Mouse (Mus musculus): Measurements from ENCODE around the gene Fbxl4. TPM values are rescaled to one million over a fixed set of nuclear protein-coding genes. Genes with fewer than 3 reads are reported as not detected.
"Not testable (repeated sequence)": the region's sequence is repeated elsewhere in the genome, so short reads cannot be mapped to it uniquely, and the experiment has no call there.

Gene Fbxl4
- 0.63 TPM in 1 of 2 replicates, not detected in the other for polyA plus RNA-seq (2012; ENCODE audit: insufficient read depth, low replicate concordance)

DNA sequence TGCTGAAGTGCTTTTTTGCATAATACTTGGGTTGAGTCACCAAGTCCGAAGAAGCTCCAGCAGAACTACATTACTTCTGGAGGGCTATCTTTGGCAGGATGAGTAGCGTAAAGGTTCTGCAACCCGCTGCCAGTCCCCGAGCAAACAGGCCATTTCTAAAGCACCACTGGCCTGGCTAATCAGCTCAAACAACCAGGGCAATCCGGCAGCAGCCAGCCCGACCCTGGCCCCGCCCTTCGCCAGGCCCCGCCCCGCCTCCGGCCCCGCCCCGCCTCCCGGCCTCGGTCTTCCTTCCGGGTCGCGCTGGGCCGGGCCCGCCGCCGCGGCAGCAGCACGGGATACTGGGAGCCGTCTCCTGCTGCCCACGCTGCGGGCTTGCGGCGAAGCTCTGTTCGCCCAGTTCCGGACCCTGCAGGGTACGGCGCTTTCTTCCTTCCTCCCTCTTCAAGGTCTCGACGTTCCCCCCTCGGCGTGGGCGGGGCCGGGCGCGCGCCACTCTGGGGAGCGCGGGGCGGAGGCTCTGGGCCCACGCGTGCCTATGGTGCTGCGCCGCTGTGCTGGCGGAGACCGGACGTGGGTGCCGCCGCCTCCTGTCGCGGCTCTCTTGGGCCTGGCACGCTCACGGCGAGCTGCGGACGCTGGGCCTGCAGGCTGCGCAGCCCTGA lies at the start of gene Fbxl4:
Fbxl4 (plus strand) TSS at position 278 of the 665 bp plus-strand sequence.
- TF ChIP-seq GATA1 (IDR thresholded peaks at IDR 0.05; ENCODE audit: borderline replicate concordance, low read length) (no peak), FLI1 (IDR thresholded peaks at IDR 0.05; ENCODE audit: low read length) (no peak)
- H3K9me3 ChIP-seq: peaks cover 13% of the 10 kb centered on the region

GRCm38 (mm10) chr4:22314564-22314963 lies 42.8 kb upstream of the Fbxl4 start:
- Histone ChIP-seq H3K36me3 (replicated peaks; ENCODE audit: low read length) (no peaks in the 10 kb centered on the region), H3K9me3 (peaks cover 5% of the 10 kb centered on the region; the same call in 1 of the 2 replicates), H3K4me3 (replicated peaks) (no peak overlapping the region), H3K4me1 (no peaks in the 10 kb centered on the region), H3K27me3 (replicated peaks) (no peaks in the 10 kb centered on the region)
- TF ChIP-seq GATA1 (IDR thresholded peaks at IDR 0.05; ENCODE audit: borderline replicate concordance, low read length) (no peak), FLI1 (IDR thresholded peaks at IDR 0.05; ENCODE audit: low read length) (no peak)

More for the DNA sequence above, at the start of gene Fbxl4:
- peaks cover 44% of the 10 kb centered on the region for H3K4me1 ChIP-seq
- H3K27me3 ChIP-seq (replicated peaks): no peaks in the 10 kb centered on the region
- H3K4me3 ChIP-seq (replicated peaks): peak within 1 kb of the TSS; percentile 97
- peaks cover 9% of the 10 kb centered on the region for H3K36me3 ChIP-seq (replicated peaks; ENCODE audit: low read length)

DNA sequence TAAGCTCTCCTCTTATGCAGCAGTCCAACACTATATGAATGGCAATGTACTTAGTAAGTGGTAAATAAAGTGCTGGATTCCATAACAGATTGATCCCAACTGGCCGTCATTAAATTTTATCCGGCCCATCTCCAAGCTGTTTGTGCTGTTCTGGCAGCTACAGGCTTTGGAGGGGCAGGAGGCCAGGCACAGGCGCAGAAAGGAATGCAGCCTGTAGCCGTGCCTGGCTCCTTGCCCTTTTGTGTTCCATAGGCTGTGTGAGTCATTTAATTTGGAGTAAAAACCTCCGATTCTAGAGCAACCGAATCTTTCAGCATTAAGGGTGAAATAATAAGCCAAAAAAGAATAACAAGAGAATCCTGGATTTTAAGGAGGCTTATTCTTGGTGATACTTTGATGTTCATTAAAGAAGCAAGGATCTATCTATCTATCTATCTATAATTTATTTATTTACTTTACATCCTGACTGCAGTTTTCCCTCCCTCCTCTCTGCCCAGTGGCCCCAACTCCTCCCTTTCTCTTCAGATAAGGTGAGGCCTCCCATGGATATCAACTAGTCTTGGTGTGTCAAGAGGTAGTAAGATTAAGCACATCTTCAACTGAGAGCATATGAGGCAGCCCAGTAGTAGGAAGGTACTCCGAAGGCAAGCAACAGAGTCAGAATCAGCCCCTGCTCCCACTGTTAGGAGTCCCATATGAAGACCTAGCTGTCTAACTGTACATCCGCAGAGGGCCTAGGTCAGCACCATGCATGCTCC lies 14.3 kb upstream of the Fbxl4 start:
- peaks cover 3% of the 10 kb centered on the region; the same call in 1 of the 2 replicates for H3K4me1 ChIP-seq

DNA sequence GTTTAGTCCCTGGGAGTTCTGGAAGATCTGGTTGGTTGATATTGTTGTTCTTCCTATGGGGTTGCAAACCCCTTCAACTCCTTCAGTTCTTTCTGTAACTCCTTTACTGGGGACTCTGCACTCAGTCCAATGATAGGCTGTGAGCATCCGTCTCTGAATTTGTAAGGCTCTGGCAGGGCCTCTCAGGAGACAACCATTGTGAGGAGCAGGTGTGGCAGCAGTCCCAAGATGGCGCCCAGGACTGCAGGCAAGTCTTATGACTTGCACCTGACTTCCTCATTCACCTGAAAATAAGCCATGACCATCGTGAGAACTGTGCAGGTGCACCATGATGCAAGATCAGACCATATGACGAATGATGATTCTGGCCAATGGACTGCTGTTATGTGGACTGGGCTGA lies 8.3 kb upstream of the Fbxl4 start:
- peaks cover 28% of the 10 kb centered on the region for H3K9me3 ChIP-seq
- not testable (repeated sequence) for H3K36me3 ChIP-seq (replicated peaks; ENCODE audit: low read length); H3K4me3 ChIP-seq (replicated peaks); H3K4me1 ChIP-seq; H3K27me3 ChIP-seq (replicated peaks)

More for the DNA sequence above, 14.3 kb upstream of the Fbxl4 start:
- H3K27me3 ChIP-seq (replicated peaks): no peaks in the 10 kb centered on the region
- TF ChIP-seq GATA1 (IDR thresholded peaks at IDR 0.05; ENCODE audit: borderline replicate concordance, low read length) (no peak), FLI1 (IDR thresholded peaks at IDR 0.05; ENCODE audit: low read length) (no peak)
- H3K9me3 ChIP-seq: no peaks in the 10 kb centered on the region
- H3K4me3 ChIP-seq (replicated peaks): no peak overlapping the region
- no peaks in the 10 kb centered on the region for H3K36me3 ChIP-seq (replicated peaks; ENCODE audit: low read length)

DNA sequence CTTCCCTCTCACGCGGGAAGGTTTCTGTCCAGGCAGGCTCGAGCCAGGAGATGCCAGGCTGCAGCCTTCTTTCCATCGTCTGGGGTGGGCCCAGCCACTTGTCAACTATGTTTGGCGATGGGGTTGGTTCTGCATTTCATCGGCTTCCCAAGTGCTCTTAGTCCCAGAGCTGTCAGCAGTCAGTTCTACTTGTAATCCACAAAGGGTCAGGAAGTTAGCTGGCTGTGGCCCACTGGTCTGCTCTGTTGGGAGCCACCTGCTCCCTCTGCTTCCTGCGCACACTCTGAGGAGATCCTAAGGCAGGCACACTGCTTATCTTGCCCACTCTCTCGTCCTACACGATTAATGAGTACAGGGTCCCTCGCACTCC lies 573 bp downstream of the Fbxl4 start:
- peaks cover 48% of the 10 kb centered on the region for H3K4me1 ChIP-seq
- no peak for TF ChIP-seq GATA1 (IDR thresholded peaks at IDR 0.05; ENCODE audit: borderline replicate concordance, low read length)
- TF ChIP-seq FLI1 (IDR thresholded peaks at IDR 0.05; ENCODE audit: low read length): no peak
- H3K9me3 ChIP-seq: peaks cover 12% of the 10 kb centered on the region
- peaks cover 9% of the 10 kb centered on the region for H3K36me3 ChIP-seq (replicated peaks; ENCODE audit: low read length)
- peak overlapping the region; percentile 97 for H3K4me3 ChIP-seq (replicated peaks)
- no peaks in the 10 kb centered on the region for H3K27me3 ChIP-seq (replicated peaks)

- Histone ChIP-seq H3K36me3 (replicated peaks; ENCODE audit: low read length) (peaks cover 9% of the 10 kb centered on the region), H3K4me1 (peaks cover 54% of the 10 kb centered on the region), H3K9me3 (peaks cover 6% of the 10 kb centered on the region), H3K4me3 (replicated peaks) (peak overlapping the region; percentile 97), H3K27me3 (replicated peaks) (no peaks in the 10 kb centered on the region)
- TF ChIP-seq GATA1 (IDR thresholded peaks at IDR 0.05; ENCODE audit: borderline replicate concordance, low read length): no peak
- no peak for TF ChIP-seq FLI1 (IDR thresholded peaks at IDR 0.05; ENCODE audit: low read length)
These were observed 1.1 kb downstream of the Fbxl4 start for GRCm38 (mm10) chr4:22358487-22358886.

GRCm38 (mm10) chr4:22367368-22367767 lies 10.0 kb downstream of the Fbxl4 start:
- Histone ChIP-seq H3K4me1 (peaks cover 26% of the 10 kb centered on the region), H3K4me3 (replicated peaks) (peak overlapping the region; percentile 14), H3K36me3 (replicated peaks; ENCODE audit: low read length) (peaks cover 9% of the 10 kb centered on the region), H3K9me3 (no peaks in the 10 kb centered on the region), H3K27me3 (replicated peaks) (no peaks in the 10 kb centered on the region)
- TF ChIP-seq GATA1 (IDR thresholded peaks at IDR 0.05; ENCODE audit: borderline replicate concordance, low read length) (no peak), FLI1 (IDR thresholded peaks at IDR 0.05; ENCODE audit: low read length) (no peak)

GRCm38 (mm10) chr4:22378516-22378915 lies 21.2 kb downstream of the Fbxl4 start:
- TF ChIP-seq GATA1 (IDR thresholded peaks at IDR 0.05; ENCODE audit: borderline replicate concordance, low read length): no peak
- no peak for TF ChIP-seq FLI1 (IDR thresholded peaks at IDR 0.05; ENCODE audit: low read length)
- H3K9me3 ChIP-seq: no peaks in the 10 kb centered on the region

GRCm38 (mm10) chr4:22380646-22381045 lies 23.3 kb downstream of the Fbxl4 start:
- Histone ChIP-seq H3K9me3 (no peaks in the 10 kb centered on the region), H3K36me3 (replicated peaks; ENCODE audit: low read length) (peaks cover 73% of the 10 kb centered on the region), H3K27me3 (replicated peaks) (no peaks in the 10 kb centered on the region), H3K4me1 (peaks cover 14% of the 10 kb centered on the region), H3K4me3 (replicated peaks) (no peak overlapping the region)
- TF ChIP-seq GATA1 (IDR thresholded peaks at IDR 0.05; ENCODE audit: borderline replicate concordance, low read length): no peak

More at GRCm38 (mm10) chr4:22378516-22378915, 21.2 kb downstream of the Fbxl4 start:
- peaks cover 12% of the 10 kb centered on the region for H3K4me1 ChIP-seq
- H3K4me3 ChIP-seq (replicated peaks): no peak overlapping the region
- no peaks in the 10 kb centered on the region for H3K27me3 ChIP-seq (replicated peaks)
- H3K36me3 ChIP-seq (replicated peaks; ENCODE audit: low read length): peaks cover 59% of the 10 kb centered on the region
